Mouse (Mus musculus) limb, embryonic 13.5 days (tissue): ENCODE measurements around the gene Cul4a. TPM values are rescaled to one million over a fixed set of nuclear protein-coding genes. Genes with fewer than 3 reads are reported as not detected.
"Not testable (repeated sequence)": the region's sequence is repeated elsewhere in the genome, so short reads cannot be mapped to it uniquely, and the experiment has no call there.

Experiments used
- ATAC-seq: fragments of 200-750 bp; cut with Nextera tagmentation; 2 replicates; pipeline ENCODE4 v1.8.0; 2017; ENCODE audit warnings: low read depth, moderate number of reproducible peaks, moderate TSS enrichment; ENCODE audit not compliant: low FRiP score
- H3K27ac ChIP-seq: fragments of 300-500 bp; sonication (generic); 2 replicates; pipeline ENCODE4 v1.5.1; 2015; ENCODE audit warnings: inconsistent platforms, mild to moderate bottlenecking, moderate library complexity
- H3K27me3 ChIP-seq: fragments of 300-500 bp; sonication (generic); 2 replicates; pipeline ENCODE4 v1.6.1; 2015; ENCODE audit warnings: mild to moderate bottlenecking, inconsistent platforms
- H3K36me3 ChIP-seq: fragments of 300-500 bp; sonication (generic); 2 replicates; pipeline ENCODE4 v1.6.1; 2015; ENCODE audit warnings: inconsistent platforms, mild to moderate bottlenecking, moderate library complexity
- H3K4me1 ChIP-seq: fragments of 300-500 bp; sonication (generic); 2 replicates; pipeline ENCODE4 v1.6.1; 2015; ENCODE audit warnings: inconsistent platforms
- H3K4me2 ChIP-seq: fragments of 300-500 bp; sonication (generic); replicated peaks from 2 replicates; pipeline ENCODE4 v1.6.1; 2015; ENCODE audit warnings: inconsistent platforms, mild to moderate bottlenecking, moderate library complexity
- H3K4me3 ChIP-seq: fragments of 300-500 bp; sonication (generic); 2 replicates; pipeline ENCODE4 v1.5.1; 2015; ENCODE audit warnings: moderate library complexity, mild to moderate bottlenecking, inconsistent platforms
- H3K9ac ChIP-seq: fragments of 300-500 bp; sonication (generic); 2 replicates; pipeline ENCODE4 v1.6.1; 2015; ENCODE audit warnings: mild to moderate bottlenecking, inconsistent platforms
- H3K9me3 ChIP-seq: fragments of 300-500 bp; sonication (generic); 2 replicates; pipeline ENCODE4 v1.6.1; 2016; ENCODE audit warnings: inconsistent platforms
- WGBS: fragments of 180-500 bp; shearing (Covaris S2); methylation state at CpG from one replicate; pipeline ENCODE4 v1.1.7; 2015; 5-methylcytosine and 5-hydroxymethylcytosine counted together
- polyA plus RNA-seq: library from polyadenylated mRNA; unstranded; fragments of >200 nt; fragmentation: Nextera tagmentation; extraction: Ambion mirVana; gene quantifications from 2 replicates; pipeline ENCODE4 v1.2.1, GENCODE M21; 2015

Cul4a gene
- polyA plus RNA-seq, 1 experiment from 2014 or later: 106 TPM

- H3K9me3 ChIP-seq: no peaks in the 10 kb centered on the region
- no peaks in the 10 kb centered on the region for H3K27me3 ChIP-seq
- no peak for ATAC-seq
- peaks cover 22% of the 10 kb centered on the region for H3K4me1 ChIP-seq
- H3K36me3 ChIP-seq: peaks cover 27% of the 10 kb centered on the region
- no peak overlapping the region for H3K27ac ChIP-seq
- 91% methylated on average over 8 of the region's 8 CpGs for WGBS
- H3K9ac ChIP-seq: no peak overlapping the region; the same call in 1 of the 2 replicates
- no peak overlapping the region for H3K4me3 ChIP-seq
- no peak overlapping the region for H3K4me2 ChIP-seq
Measured at GRCm38 (mm10) chr8:13108967-13109366, 3.5 kb downstream of the Cul4a start.

GRCm38 (mm10) chr8:13109416-13109960, 4.1 kb downstream of the Cul4a start:
- 68% methylated on average over 1 of the region's 1 CpGs for WGBS
- no peak for ATAC-seq
- H3K9me3 ChIP-seq: no peaks in the 10 kb centered on the region

GRCm38 (mm10) chr8:13111917-13112316, 6.5 kb downstream of the Cul4a start:
- Histone ChIP-seq H3K4me3 (no peak overlapping the region), H3K9me3 (no peaks in the 10 kb centered on the region), H3K4me2 (no peak overlapping the region), H3K27ac (no peak overlapping the region), H3K27me3 (no peaks in the 10 kb centered on the region), H3K4me1 (peaks cover 11% of the 10 kb centered on the region; the same call in 1 of the 2 replicates), H3K9ac (no peak overlapping the region), H3K36me3 (peaks cover 43% of the 10 kb centered on the region)
- WGBS: 89% methylated on average over 11 of the region's 11 CpGs
- no peak for ATAC-seq

More at GRCm38 (mm10) chr8:13109416-13109960, 4.1 kb downstream of the Cul4a start:
- H3K4me1 ChIP-seq: peaks cover 19% of the 10 kb centered on the region
- no peak overlapping the region for H3K27ac ChIP-seq
- no peaks in the 10 kb centered on the region for H3K27me3 ChIP-seq
- H3K36me3 ChIP-seq: peaks cover 30% of the 10 kb centered on the region
- H3K9ac ChIP-seq: no peak overlapping the region
- no peak overlapping the region for H3K4me2 ChIP-seq
- no peak overlapping the region for H3K4me3 ChIP-seq

GRCm38 (mm10) chr8:13113232-13113631, 7.8 kb downstream of the Cul4a start:
- Histone ChIP-seq H3K9me3 (no peaks in the 10 kb centered on the region), H3K4me1 (peaks cover 4% of the 10 kb centered on the region; the same call in 1 of the 2 replicates), H3K4me2 (no peak overlapping the region), H3K27me3 (no peaks in the 10 kb centered on the region), H3K36me3 (peaks cover 47% of the 10 kb centered on the region), H3K9ac (no peak overlapping the region), H3K27ac (no peak overlapping the region), H3K4me3 (no peak overlapping the region)
- no peak for ATAC-seq
- WGBS: 91% methylated on average over 4 of the region's 4 CpGs

DNA sequence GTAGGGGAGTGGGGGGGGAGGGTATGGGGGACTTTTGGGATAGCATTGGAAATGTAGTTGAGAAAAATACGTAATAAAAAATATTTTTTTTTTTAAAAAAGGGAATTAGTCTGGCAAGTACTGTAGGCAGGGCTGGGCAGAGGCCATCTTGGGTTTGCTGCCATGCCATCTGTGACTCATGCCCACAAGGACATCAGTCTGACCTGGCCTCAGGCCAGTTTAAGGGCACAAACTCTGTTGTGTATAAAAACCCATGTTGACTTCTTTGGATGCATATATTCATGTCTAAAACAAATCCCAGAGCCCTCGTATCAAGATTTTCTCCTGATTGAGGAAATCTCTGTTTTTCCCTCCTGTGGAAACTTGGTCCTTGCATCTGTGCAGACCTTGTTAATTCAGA, 11.7 kb downstream of the Cul4a start:
- no peak overlapping the region for H3K27ac ChIP-seq
- H3K4me1 ChIP-seq: no peaks in the 10 kb centered on the region
- no peaks in the 10 kb centered on the region for H3K27me3 ChIP-seq
- H3K36me3 ChIP-seq: peaks cover 74% of the 10 kb centered on the region
- H3K4me2 ChIP-seq: no peak overlapping the region
- H3K4me3 ChIP-seq: no peak overlapping the region
- 90% methylated on average over 2 of the region's 2 CpGs for WGBS
- ATAC-seq: no peak
- no peaks in the 10 kb centered on the region for H3K9me3 ChIP-seq
- H3K9ac ChIP-seq: no peak overlapping the region

GRCm38 (mm10) chr8:13118516-13118915, 13.1 kb downstream of the Cul4a start:
- WGBS: 80% methylated on average over 3 of the region's 3 CpGs
- no peak overlapping the region for H3K4me3 ChIP-seq
- H3K27me3 ChIP-seq: no peaks in the 10 kb centered on the region
- H3K9me3 ChIP-seq: no peaks in the 10 kb centered on the region
- no peak for ATAC-seq
- no peaks in the 10 kb centered on the region for H3K4me1 ChIP-seq
- H3K9ac ChIP-seq: no peak overlapping the region
- H3K36me3 ChIP-seq: peaks cover 67% of the 10 kb centered on the region
- no peak overlapping the region for H3K4me2 ChIP-seq
- no peak overlapping the region for H3K27ac ChIP-seq

DNA sequence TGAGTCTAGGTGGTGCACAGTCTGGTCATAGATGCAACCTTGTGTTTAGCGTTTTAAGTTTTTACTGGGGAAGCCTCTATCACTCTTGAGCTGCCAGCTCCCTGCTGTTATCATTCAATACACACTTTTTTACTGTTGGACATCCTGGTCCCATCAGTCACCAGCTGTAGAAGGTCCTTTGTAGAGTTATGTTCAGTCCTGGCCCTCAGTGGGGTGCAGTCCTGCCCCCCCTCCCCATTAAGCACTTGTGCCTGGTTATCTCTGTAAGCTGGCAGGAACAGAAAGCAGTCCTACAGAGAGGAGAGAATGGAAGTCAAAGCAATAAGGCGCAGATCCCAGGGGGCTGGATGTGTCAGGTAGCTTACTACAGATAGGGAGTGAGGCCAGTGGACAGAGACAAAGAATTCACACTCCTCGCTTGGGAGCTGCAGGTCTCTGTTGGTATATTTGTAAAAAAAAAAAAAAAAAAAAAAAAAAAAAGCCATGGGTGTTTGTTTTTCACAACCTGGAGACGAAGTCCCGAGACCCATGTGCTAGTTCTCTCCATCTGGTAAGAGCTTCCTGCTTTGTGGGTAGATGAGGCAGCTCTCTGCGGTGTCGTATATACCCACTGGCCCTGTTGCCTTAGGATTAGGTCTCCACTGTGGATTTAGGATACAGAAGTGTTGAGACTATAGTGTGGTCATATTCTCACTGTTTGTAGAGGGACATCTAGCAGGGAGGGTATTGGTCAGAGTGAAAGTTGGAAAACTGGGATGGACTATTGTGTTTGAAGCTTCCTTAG, 15.7 kb downstream of the Cul4a start:
- H3K27ac ChIP-seq: no peak overlapping the region
- H3K4me2 ChIP-seq: no peak overlapping the region
- no peak overlapping the region for H3K9ac ChIP-seq
- no peaks in the 10 kb centered on the region for H3K27me3 ChIP-seq
- peaks cover 71% of the 10 kb centered on the region for H3K36me3 ChIP-seq
- H3K4me3 ChIP-seq: no peak overlapping the region
- 90% methylated on average over 7 of the region's 7 CpGs for WGBS
- H3K4me1 ChIP-seq: no peaks in the 10 kb centered on the region
- ATAC-seq: no peak
- no peaks in the 10 kb centered on the region for H3K9me3 ChIP-seq

- Histone ChIP-seq H3K27ac (no peak overlapping the region), H3K9ac (no peak overlapping the region), H3K4me2 (no peak overlapping the region), H3K36me3 (peaks cover 81% of the 10 kb centered on the region), H3K4me3 (no peak overlapping the region), H3K4me1 (no peaks in the 10 kb centered on the region), H3K9me3 (no peaks in the 10 kb centered on the region), H3K27me3 (no peaks in the 10 kb centered on the region)
- WGBS: 93% methylated on average over 7 of the region's 7 CpGs
- ATAC-seq: no peak
Measured at GRCm38 (mm10) chr8:13122887-13123421, 17.5 kb downstream of the Cul4a start.

GRCm38 (mm10) chr8:13124897-13125296, 19.5 kb downstream of the Cul4a start:
- peaks cover 82% of the 10 kb centered on the region for H3K36me3 ChIP-seq
- no peak overlapping the region for H3K27ac ChIP-seq
- no peaks in the 10 kb centered on the region for H3K4me1 ChIP-seq
- ATAC-seq: no peak
- no peaks in the 10 kb centered on the region for H3K9me3 ChIP-seq
- H3K9ac ChIP-seq: no peak overlapping the region
- H3K4me3 ChIP-seq: no peak overlapping the region
- 90% methylated on average over 8 of the region's 8 CpGs for WGBS
- no peaks in the 10 kb centered on the region for H3K27me3 ChIP-seq
- H3K4me2 ChIP-seq: no peak overlapping the region

DNA sequence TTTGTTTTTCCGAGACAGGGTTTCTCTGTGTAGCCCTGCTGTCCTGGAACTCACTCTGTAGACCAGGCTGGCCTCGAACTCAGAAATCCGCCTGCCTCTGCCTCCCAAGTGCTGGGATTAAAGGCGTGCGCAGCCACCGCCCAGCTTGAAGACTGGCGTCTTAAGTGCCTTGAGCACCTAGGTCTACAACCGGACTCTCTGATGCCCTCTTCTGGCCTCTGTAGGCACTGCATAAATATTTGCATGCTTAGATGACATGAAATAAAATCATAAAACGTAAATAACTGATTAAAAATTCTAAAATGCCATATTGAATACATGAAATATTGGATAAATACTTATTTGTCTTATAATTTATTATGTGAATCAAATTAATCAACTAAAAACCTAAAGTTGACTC, 26.8 kb downstream of the Cul4a start:
- WGBS: 74% methylated on average over 9 of the region's 9 CpGs
- not testable (repeated sequence) for H3K27ac ChIP-seq, H3K4me1 ChIP-seq, H3K9me3 ChIP-seq, ATAC-seq, H3K4me3 ChIP-seq, H3K9ac ChIP-seq, H3K4me2 ChIP-seq, H3K27me3 ChIP-seq
- peaks cover 95% of the 10 kb centered on the region for H3K36me3 ChIP-seq

GRCm38 (mm10) chr8:13139641-13140182, 34.3 kb downstream of the Cul4a start:
- Histone ChIP-seq H3K9ac (no peak overlapping the region), H3K4me1 (no peaks in the 10 kb centered on the region), H3K4me3 (no peak overlapping the region), H3K27ac (no peak overlapping the region), H3K27me3 (no peaks in the 10 kb centered on the region), H3K36me3 (peaks cover 100% of the 10 kb centered on the region), H3K9me3 (no peaks in the 10 kb centered on the region), H3K4me2 (no peak overlapping the region)
- 94% methylated on average over 6 of the region's 6 CpGs for WGBS
- no peak for ATAC-seq

DNA sequence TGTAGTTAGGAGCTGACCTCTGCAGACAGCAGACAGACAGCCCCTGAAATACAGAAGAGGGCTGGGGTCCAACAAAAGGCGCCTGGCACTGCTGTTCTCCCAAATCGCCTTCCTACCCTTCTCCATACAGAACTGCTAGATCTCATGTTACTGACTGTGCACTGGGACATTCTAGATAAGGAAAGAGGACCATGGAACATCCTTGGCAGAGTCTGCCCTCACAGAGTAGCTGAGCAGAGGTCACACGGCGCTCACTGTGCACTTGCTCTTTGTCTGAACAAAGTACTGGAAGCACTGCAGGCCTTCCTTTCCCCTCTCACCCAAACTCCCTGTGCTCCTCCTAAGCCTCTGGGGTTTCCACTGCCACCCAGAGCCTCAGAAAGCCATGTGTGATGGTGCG, 36.3 kb downstream of the Cul4a start:
- Histone ChIP-seq H3K9ac (no peak overlapping the region), H3K4me1 (no peaks in the 10 kb centered on the region), H3K27ac (no peak overlapping the region), H3K36me3 (peaks cover 100% of the 10 kb centered on the region), H3K4me3 (no peak overlapping the region), H3K9me3 (no peaks in the 10 kb centered on the region), H3K27me3 (no peaks in the 10 kb centered on the region), H3K4me2 (no peak overlapping the region)
- 94% methylated on average over 5 of the region's 5 CpGs for WGBS
- no peak for ATAC-seq
